In the genomic region with DNA sequence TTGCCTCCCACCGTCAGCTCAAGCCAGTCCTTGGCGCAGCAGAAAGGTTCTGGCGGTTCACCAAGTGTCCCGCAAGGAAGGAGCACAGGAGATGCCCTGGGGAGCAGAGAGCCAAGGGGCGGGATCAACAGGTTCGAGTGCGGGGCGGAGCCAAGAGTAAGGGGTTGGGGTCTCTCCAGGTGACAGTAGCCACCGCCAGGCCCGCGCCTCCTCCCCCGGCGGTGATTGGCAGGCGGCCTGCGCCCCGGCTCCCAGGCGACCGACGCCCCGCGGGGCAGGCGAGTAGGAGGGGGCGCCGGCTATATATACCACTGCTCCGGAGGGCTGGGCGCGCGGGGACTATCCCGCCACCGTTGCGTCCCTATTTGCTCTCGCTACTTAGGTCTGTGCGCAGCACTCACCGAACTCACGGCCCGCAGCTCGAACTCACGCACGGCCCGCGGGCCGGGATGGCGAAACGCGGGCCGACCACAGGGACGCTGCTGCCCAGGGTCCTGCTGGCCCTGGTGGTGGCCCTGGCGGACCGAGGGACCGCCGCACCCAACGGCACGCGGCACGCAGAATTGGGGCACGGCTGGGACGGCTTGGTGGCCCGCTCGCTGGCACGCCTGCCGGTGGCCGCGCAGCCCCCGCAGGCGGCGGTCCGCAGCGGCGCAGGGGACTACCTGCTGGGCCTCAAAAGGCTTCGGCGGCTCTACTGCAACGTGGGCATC, we compare ENCODE assay signal across 10 mouse cellular contexts. TPM values are rescaled to one million over a fixed set of nuclear protein-coding genes. Genes with fewer than 3 reads are reported as not detected.
A peak's percentile ranks its signal among the peaks of the same experiment; 100 is the strongest.
DNase-seq lines count a peak whose midpoint lies in the region; ATAC-seq and TF ChIP-seq lines count a peak whose summit lies in the region.
"Had no signal": no experiment of that assay in that cellular context is flagged by ENCODE, and none has a peak within 500 bp of the region (broad histone marks: within the 10 kb centered on the region; RNA-seq: fewer than 3 reads in every experiment).

No protein-coding gene starts in this region.

- H3K9me3 ChIP-seq in limb, embryonic 14.5 days (ENCODE audit: control insufficient read depth, low read length) = no peaks in the 10 kb centered on the region

- H3K27ac ChIP-seq in gastrocnemius, adult 2 months = no peak overlapping the region
- H3K27ac ChIP-seq in thymus, adult 2 months (ENCODE audit: control insufficient read depth, insufficient read depth, low read length) = no peak overlapping the region
- no peak overlapping the region for H3K27ac ChIP-seq in limb, embryonic 14.5 days (replicated peaks; ENCODE audit: low read depth, low read length)

- DNase-seq in gastrocnemius, adult 2 months = no peak
- no peak for DNase-seq in gastrocnemius, postnatal 36 days
- DNase-seq in thymus, postnatal 4 days = peak; percentile 12
- DNase-seq in thymus, adult 2 months = no peak
- DNase-seq in limb, embryonic 14.5 days (ENCODE audit: low spot score) = no peak
- no peak for DNase-seq in urinary bladder, postnatal 10 days (ENCODE audit: low spot score)
- no peak for DNase-seq in left cerebral cortex, adult 18-20 months (ENCODE audit: low spot score in 2 of 2)
- DNase-seq in adrenal gland, adult 8-10 months = no peak

- H3K9ac ChIP-seq in limb, embryonic 14.5 days (ENCODE audit: low read depth, low read length, severe bottlenecking) = no peak overlapping the region; the same call in 1 of the 2 replicates

- TF ChIP-seq CTCF in gastrocnemius, adult 2 months (IDR thresholded peaks at IDR 0.05) = no peak
- no peak for TF ChIP-seq CTCF in thymus, adult 2 months (IDR thresholded peaks at IDR 0.05; ENCODE audit: borderline replicate concordance, control insufficient read depth, extremely low read depth, insufficient read depth, low read length, poor library complexity)

- intact Hi-C loops in gastrocnemius, adult 2 months (cut with DNase I) = no loop called here
- intact Hi-C loops in gastrocnemius, postnatal 36 days (cut with DNase I) = no loop called here

- H3K4me2 ChIP-seq in limb, embryonic 14.5 days (replicated peaks; ENCODE audit: low read depth, low read length, severe bottlenecking) = peak overlapping the region; percentile 31; the same call in 1 of the 2 replicates

- peaks cover 6% of the 10 kb centered on the region; the same call in 1 of the 2 replicates for H3K27me3 ChIP-seq in thymus, adult 2 months (ENCODE audit: control insufficient read depth, insufficient read depth, low read length)
- H3K27me3 ChIP-seq in limb, embryonic 14.5 days (ENCODE audit: control insufficient read depth, insufficient read depth, low read length) = peaks cover 62% of the 10 kb centered on the region

- no peak for ATAC-seq in limb, embryonic 14.5 days (ENCODE audit: low FRiP score, low read depth)

- 0 out of 2 replicates have a peak, but pooled peaks cover 3% of the 10 kb centered on the region for H3K4me1 ChIP-seq in thymus, adult 2 months (replicated peaks; ENCODE audit: control insufficient read depth, insufficient read depth, low read length)
- H3K4me1 ChIP-seq in limb, embryonic 14.5 days (ENCODE audit: control insufficient read depth, insufficient read depth, low read length) = no peaks in the 10 kb centered on the region

- 7% methylated on average over 72 of the region's 72 CpGs for WGBS in thymus, adult 2 months
- WGBS in limb, embryonic 14.5 days = under 1% methylated on average over 49 of the region's 72 CpGs

- no peaks in the 10 kb centered on the region for H3K36me3 ChIP-seq in thymus, adult 2 months (ENCODE audit: control insufficient read depth, insufficient read depth, low read length)
- H3K36me3 ChIP-seq in limb, embryonic 14.5 days (ENCODE audit: control insufficient read depth, insufficient read depth, low read length) = no peaks in the 10 kb centered on the region

- TF ChIP-seq POLR2A in thymus, adult 2 months (IDR thresholded peaks at IDR 0.05; ENCODE audit: control insufficient read depth, extremely low read depth, insufficient read depth, low read length, poor library complexity) = no peak
- TF ChIP-seq POLR2A in limb, embryonic 14.5 days (IDR thresholded peaks at IDR 0.05; ENCODE audit: borderline replicate concordance, extremely low read depth, insufficient read depth, insufficient read length) = no peak

- H3K4me3 ChIP-seq in gastrocnemius, adult 2 months = peak overlapping the region; percentile 40
- no peak overlapping the region for H3K4me3 ChIP-seq in thymus, adult 2 months (ENCODE audit: control insufficient read depth, insufficient read depth, low read length)
- peak overlapping the region; percentile 23 for H3K4me3 ChIP-seq in limb, embryonic 14.5 days (replicated peaks; ENCODE audit: low read length)

RNA-seq across cellular contexts. Expression of gene Fgf4, which starts 14.0 kb away (rescaled TPM):
- not detected for total RNA-seq in gastrocnemius, adult 2 months (2021)
- under 1 TPM in 1 of 2 experiments, not detected in 1; 0.25 TPM for total RNA-seq in gastrocnemius, postnatal 36 days (2021)
- 0.15 and 0.19 TPM in 2 replicates for polyA plus RNA-seq in thymus, adult 2 months (2012; rRNA removed)
- 0.57 and 0.67 TPM in 2 replicates for polyA plus RNA-seq in limb, embryonic 14.5 days (2012; rRNA removed)
- 0.91 and 1.5 TPM in 2 replicates for polyA plus RNA-seq in limb, embryonic 14.5 days (2014; fragmentation: Nextera tagmentation; extraction: Ambion mirVana)
- total RNA-seq in left cerebral cortex, adult 18-20 months (2021) = not detected
- total RNA-seq in adrenal gland, adult 8-10 months (2022) = not detected
- total RNA-seq: adrenal gland, adult 18-20 months; megakaryocyte, adult 5-6 weeks had no signal

RNA-seq across cellular contexts. Expression of gene Fgf3, which starts 23.3 kb away (rescaled TPM):
- total RNA-seq in gastrocnemius, adult 2 months (2021) = not detected
- total RNA-seq in gastrocnemius, postnatal 36 days (2021) = not detected
- 1.9 and 2.0 TPM in 2 replicates for polyA plus RNA-seq in thymus, adult 2 months (2012; rRNA removed)
- 0.20 and 0.64 TPM in 2 replicates for polyA plus RNA-seq in limb, embryonic 14.5 days (2012; rRNA removed)
- 0.17 and 0.32 TPM in 2 replicates for polyA plus RNA-seq in limb, embryonic 14.5 days (2014; fragmentation: Nextera tagmentation; extraction: Ambion mirVana)
- 1 to 10 TPM in 1 of 2 experiments, under 1 TPM in 1; 0.61 to 1.1 TPM for total RNA-seq in left cerebral cortex, adult 18-20 months (2021)
- total RNA-seq in adrenal gland, adult 8-10 months (2022) = 1 to 10 TPM in 3 of 4 experiments, under 1 TPM in 1; 0.67 to 2.8 (median 2.0) TPM

RNA-seq across cellular contexts. Expression of gene Fgf15, which starts 35.1 kb away (rescaled TPM):
- total RNA-seq in gastrocnemius, adult 2 months (2021) = not detected
- total RNA-seq in gastrocnemius, postnatal 36 days (2021) = not detected
- 0.40 and 0.42 TPM in 2 replicates for polyA plus RNA-seq in thymus, adult 2 months (2012; rRNA removed)
- 0.13 TPM in 1 of 2 replicates, not detected in the other for polyA plus RNA-seq in limb, embryonic 14.5 days (2012; rRNA removed)
- not detected in 2 replicates for polyA plus RNA-seq in limb, embryonic 14.5 days (2014; fragmentation: Nextera tagmentation; extraction: Ambion mirVana)
- not detected for total RNA-seq in left cerebral cortex, adult 18-20 months (2021)
- under 1 TPM in 3 of 4 experiments, not detected in 1; 0.31 to 0.46 (median 0.32) TPM for total RNA-seq in adrenal gland, adult 8-10 months (2022)
- total RNA-seq: megakaryocyte, adult 5-6 weeks had no signal

RNA-seq across cellular contexts. Expression of gene LTO1, which starts 53.7 kb away (rescaled TPM):
- 1 to 10 TPM; 8.1 to 9.9 TPM for total RNA-seq in gastrocnemius, adult 2 months (2021)
- total RNA-seq in gastrocnemius, postnatal 36 days (2021) = 1 to 10 TPM; 6.8 to 7.2 TPM
- 23.5 and 26.6 TPM in 2 replicates for polyA plus RNA-seq in thymus, adult 2 months (2012; rRNA removed)
- 24.9 and 46.5 TPM in 2 replicates for polyA plus RNA-seq in limb, embryonic 14.5 days (2012; rRNA removed)
- polyA plus RNA-seq in limb, embryonic 14.5 days (2014; fragmentation: Nextera tagmentation; extraction: Ambion mirVana) = 22.0 and 26.2 TPM in 2 replicates
- 10 to 100 TPM; 27.0 to 27.2 TPM for total RNA-seq in left cerebral cortex, adult 18-20 months (2021)
- total RNA-seq in adrenal gland, adult 8-10 months (2022) = 10 to 100 TPM; 27.1 to 39.7 (median 31.2) TPM
